Mouse (Mus musculus) stomach, postnatal 0 days (tissue): ENCODE data around the gene Jak1. TPM values are rescaled to one million over a fixed set of nuclear protein-coding genes. Genes with fewer than 3 reads are reported as not detected.
"Not testable (repeated sequence)": the region's sequence is repeated elsewhere in the genome, so short reads cannot be mapped to it uniquely, and the experiment has no call there.

ENCODE experiments used
- ATAC-seq: fragments of 200-750 bp; cut with Nextera tagmentation; 2 replicates; pipeline ENCODE4 v1.8.0; 2017; ENCODE audit not compliant: low FRiP score, low TSS enrichment
- DNase-seq: peaks from one replicate; pipeline ENCODE4 v3.0.0-alpha.2; 2016; ENCODE audit warnings: low spot score
- H3K27ac ChIP-seq: fragments of 300-500 bp; sonication (generic); replicated peaks from 2 replicates; pipeline ENCODE4 v1.5.1; 2014; ENCODE audit warnings: mild to moderate bottlenecking, control low read depth
- H3K27me3 ChIP-seq: fragments of 300-500 bp; sonication (generic); 2 replicates; pipeline ENCODE4 v1.6.1; 2014; ENCODE audit warnings: low read length; ENCODE audit not compliant: control insufficient read depth, insufficient read depth
- H3K36me3 ChIP-seq: fragments of 300-500 bp; sonication (generic); 2 replicates; pipeline ENCODE4 v1.6.1; 2014; ENCODE audit warnings: low read length, mixed read lengths; ENCODE audit not compliant: control insufficient read depth, insufficient read depth
- H3K4me1 ChIP-seq: fragments of 300-500 bp; sonication (generic); replicated peaks from 2 replicates; pipeline ENCODE4 v1.6.1; 2014; ENCODE audit warnings: antibody characterized with exemption; ENCODE audit not compliant: control insufficient read depth, insufficient read depth
- H3K4me2 ChIP-seq: fragments of 300-500 bp; sonication (generic); replicated peaks from 2 replicates; pipeline ENCODE4 v1.6.1; 2014; ENCODE audit warnings: low read depth, mild to moderate bottlenecking, control low read depth, moderate library complexity
- H3K4me3 ChIP-seq: fragments of 300-500 bp; sonication (generic); 2 replicates; pipeline ENCODE4 v1.5.1; 2014; ENCODE audit warnings: low read depth, low read length, control low read depth
- H3K9ac ChIP-seq: fragments of 300-500 bp; sonication (generic); 2 replicates; pipeline ENCODE4 v1.6.1; 2014; ENCODE audit warnings: mild to moderate bottlenecking, low read length, control low read depth, mixed read lengths
- H3K9me3 ChIP-seq: fragments of 300-500 bp; sonication (generic); 2 replicates; pipeline ENCODE4 v1.6.1; 2016; ENCODE audit warnings: low read length; ENCODE audit not compliant: control insufficient read depth
- CTCF ChIP-seq: IDR thresholded peaks from 2 replicates; pipeline ENCODE4 v1.5.1; 2016; ENCODE audit warnings: antibody characterized with exemption, low read depth, mild to moderate bottlenecking, moderate library complexity
- EP300 ChIP-seq: optimal IDR thresholded peaks from 2 replicates; pipeline ENCODE3; 2016; ENCODE audit warnings: antibody characterized with exemption
- WGBS: fragments of 180-500 bp; shearing (Covaris S2); extraction: QIAGEN DNeasy Blood & Tissue Kit; methylation state at CpG from one replicate; pipeline ENCODE4 v1.1.7; 2014; 5-methylcytosine and 5-hydroxymethylcytosine counted together
- polyA plus RNA-seq: library from polyadenylated mRNA; unstranded; fragments of >200 nt; fragmentation: Nextera tagmentation; extraction: Ambion mirVana; gene quantifications from 2 replicates; pipeline ENCODE4 v1.2.1, GENCODE M21; 2015

Gene Jak1
- polyA plus RNA-seq, 1 experiment from 2014 or later, result 34.1 TPM

GRCm38 (mm10) chr4:101282237-101282636 is 17.2 kb upstream of the Jak1 start:
- TF ChIP-seq CTCF (no peak), EP300 (no peak)
- Histone ChIP-seq H3K36me3 (no peaks in the 10 kb centered on the region), H3K27ac (no peak overlapping the region), H3K4me3 (no peak overlapping the region), H3K27me3 (no peaks in the 10 kb centered on the region), H3K9me3 (no peaks in the 10 kb centered on the region), H3K9ac (no peak overlapping the region), H3K4me2 (no peak overlapping the region), H3K4me1 (no peaks in the 10 kb centered on the region)
- no peak for DNase-seq
- peak; percentile 67; the same call in 1 of the 2 replicates for ATAC-seq
- WGBS, result 59% methylated on average over 1 of the region's 1 CpGs

- Histone ChIP-seq H3K4me2 (no peak overlapping the region), H3K9ac (no peak overlapping the region), H3K9me3 (no peaks in the 10 kb centered on the region), H3K27ac (no peak overlapping the region), H3K36me3 (no peaks in the 10 kb centered on the region), H3K4me1 (no peaks in the 10 kb centered on the region), H3K4me3 (no peak overlapping the region), H3K27me3 (no peaks in the 10 kb centered on the region)
- no peak for TF ChIP-seq CTCF
- no peak for TF ChIP-seq EP300
- ATAC-seq (no peak), DNase-seq (no peak)
- 61% methylated on average over 2 of the region's 2 CpGs for WGBS
These were observed 15.0 kb upstream of the Jak1 start for GRCm38 (mm10) chr4:101280119-101280518.

- Histone ChIP-seq H3K27me3 (no peaks in the 10 kb centered on the region), H3K4me2 (no peak overlapping the region), H3K4me1 (no peaks in the 10 kb centered on the region), H3K4me3 (no peak overlapping the region), H3K27ac (no peak overlapping the region), H3K36me3 (no peaks in the 10 kb centered on the region), H3K9me3 (no peaks in the 10 kb centered on the region), H3K9ac (no peak overlapping the region)
- 83% methylated on average over 6 of the region's 6 CpGs for WGBS
- no peak for TF ChIP-seq CTCF
- TF ChIP-seq EP300, result no peak
- DNase-seq, result no peak
- ATAC-seq, result no peak
These were observed 11.5 kb upstream of the Jak1 start for GRCm38 (mm10) chr4:101276456-101277070.

DNA sequence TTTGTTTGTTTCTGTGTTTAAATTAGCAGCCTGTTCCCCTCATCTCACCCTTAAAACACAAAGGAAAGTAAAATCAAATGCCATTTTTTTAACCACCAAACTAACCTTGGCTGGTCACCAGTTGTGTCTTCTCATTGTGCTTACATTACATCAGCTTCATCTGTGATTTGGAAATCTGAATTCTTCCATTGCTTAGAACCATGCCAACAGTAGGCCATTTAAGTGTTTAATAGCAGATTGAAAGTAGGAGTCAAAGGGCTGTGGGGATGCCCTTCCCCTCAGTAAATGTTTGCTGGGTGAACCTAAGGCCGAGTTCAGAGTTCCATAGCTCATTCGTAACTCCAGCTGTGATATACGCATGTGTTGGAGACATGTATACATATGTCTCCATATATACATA is 10.8 kb upstream of the Jak1 start:
- no peak overlapping the region for H3K9ac ChIP-seq
- no peaks in the 10 kb centered on the region for H3K36me3 ChIP-seq
- no peaks in the 10 kb centered on the region for H3K4me1 ChIP-seq
- no peaks in the 10 kb centered on the region for H3K9me3 ChIP-seq
- no peak overlapping the region for H3K4me2 ChIP-seq
- no peaks in the 10 kb centered on the region for H3K27me3 ChIP-seq
- DNase-seq, result no peak
- TF ChIP-seq EP300 (no peak), CTCF (no peak)
- H3K4me3 ChIP-seq, result no peak overlapping the region
- no peak for ATAC-seq
- H3K27ac ChIP-seq, result no peak overlapping the region
- WGBS, result 63% methylated on average over 3 of the region's 3 CpGs

GRCm38 (mm10) chr4:101270734-101271133 is 5.7 kb upstream of the Jak1 start:
- TF ChIP-seq EP300, result no peak
- TF ChIP-seq CTCF, result no peak
- H3K4me2 ChIP-seq, result no peak overlapping the region
- DNase-seq (no peak), ATAC-seq (no peak)
- no peak overlapping the region for H3K4me3 ChIP-seq
- no peaks in the 10 kb centered on the region for H3K36me3 ChIP-seq
- H3K27me3 ChIP-seq, result no peaks in the 10 kb centered on the region
- no peaks in the 10 kb centered on the region for H3K9me3 ChIP-seq
- WGBS, result 69% methylated on average over 3 of the region's 3 CpGs
- H3K9ac ChIP-seq, result no peak overlapping the region
- no peak overlapping the region for H3K27ac ChIP-seq
- H3K4me1 ChIP-seq, result no peaks in the 10 kb centered on the region

GRCm38 (mm10) chr4:101268506-101268905 is 3.4 kb upstream of the Jak1 start:
- ATAC-seq, H3K9me3 ChIP-seq, H3K27ac ChIP-seq, DNase-seq, H3K36me3 ChIP-seq, H3K27me3 ChIP-seq, H3K4me3 ChIP-seq, H3K4me1 ChIP-seq, H3K9ac ChIP-seq, H3K4me2 ChIP-seq: not testable (repeated sequence)
- whole genome bisulfite sequencing, result 77% methylated on average over 1 of the region's 1 CpGs
